Mouse (Mus musculus) R1 (cell line): ENCODE data around the gene Mark2.

Source experiments
- DNase-seq: peaks from one replicate; pipeline ENCODE4 v3.0.0-alpha.2; 2018; ENCODE audit warnings: low read depth, low spot score

Mark2 gene

GRCm38 (mm10) chr19:7267091-7267741 is 74.4 kb downstream of the Mark2 start, which contains the start of gene Rcor2:
Rcor2 (plus strand) TSS chr19:7267325.
- DNase-seq: peak; percentile 76

GRCm38 (mm10) chr19:7266421-7266831 is 75.2 kb downstream of the Mark2 start:
- peak; percentile 32 for DNase-seq

- DNase-seq: peak; percentile 76
These were observed 76.0 kb downstream of the Mark2 start for GRCm38 (mm10) chr19:7265478-7266191.

- DNase-seq: peak; percentile 91
These were observed 76.8 kb downstream of the Mark2 start for GRCm38 (mm10) chr19:7264766-7265331.

- DNase-seq: peak; percentile 89
These were observed 77.4 kb downstream of the Mark2 start for GRCm38 (mm10) chr19:7264088-7264765.

- DNase-seq: peak; percentile 85
These were observed 79.1 kb downstream of the Mark2 start for GRCm38 (mm10) chr19:7262592-7262991.

- peak; percentile 80 for DNase-seq
These were observed 79.7 kb downstream of the Mark2 start for GRCm38 (mm10) chr19:7261964-7262363.

DNA sequence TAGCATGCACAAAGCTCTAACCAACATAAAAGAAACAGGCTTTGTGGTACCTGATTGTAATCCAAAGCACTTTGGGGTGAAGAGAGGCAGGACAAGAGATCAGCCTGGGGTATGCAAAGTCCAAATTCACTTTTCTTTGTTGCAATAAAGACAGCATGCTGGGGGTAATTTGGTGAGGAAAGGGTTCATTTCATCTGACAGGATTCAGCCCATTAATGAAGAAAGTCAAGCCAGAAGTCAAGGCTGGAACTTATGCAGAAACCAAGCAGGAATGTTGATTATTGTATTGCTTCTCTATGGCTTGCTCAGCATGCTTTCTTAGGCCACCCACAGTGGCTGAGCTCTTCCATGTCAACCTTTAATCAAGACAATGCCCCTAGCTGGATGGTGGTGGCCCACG is 80.2 kb downstream of the Mark2 start:
- peak; percentile 99 for DNase-seq

DNA sequence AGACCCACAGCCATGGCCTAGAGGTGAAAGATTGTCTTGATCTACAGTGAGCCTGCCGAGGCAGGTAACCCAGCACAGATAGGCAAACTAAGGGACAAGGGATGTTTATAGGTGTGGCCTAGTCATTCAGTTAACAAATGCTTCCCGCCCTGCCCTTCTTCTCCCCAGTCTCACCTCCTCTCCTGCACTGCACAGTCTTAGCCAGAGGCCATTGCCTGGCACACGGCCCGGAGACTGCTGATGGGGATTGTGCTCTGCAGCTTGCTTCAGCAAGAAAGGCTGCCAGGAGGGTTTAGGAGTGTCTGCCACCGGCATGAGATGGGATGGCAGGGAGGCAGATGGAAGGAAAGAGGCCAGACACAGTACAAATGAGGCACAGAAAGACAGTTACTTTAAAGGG is 83.8 kb downstream of the Mark2 start:
- peak; percentile 55 for DNase-seq

DNA sequence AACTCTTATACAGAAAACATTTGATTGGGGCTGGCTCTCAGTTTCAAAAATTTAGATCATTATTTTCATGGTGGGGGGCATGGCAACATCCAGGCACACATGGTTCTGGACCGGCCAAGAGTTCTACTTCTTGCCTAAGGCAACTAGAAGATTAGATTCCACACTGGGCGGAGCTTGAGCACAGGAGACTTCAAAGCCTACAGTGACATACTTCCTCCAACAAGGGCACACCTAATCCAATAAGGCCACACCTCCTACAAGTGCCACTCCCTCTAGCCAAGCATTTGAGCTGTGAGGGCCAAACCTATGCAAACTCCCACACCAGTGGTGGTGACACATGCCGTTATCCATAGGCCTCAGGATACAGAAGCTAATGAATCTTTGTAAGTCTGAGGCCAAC is 95.6 kb downstream of the Mark2 start:
- DNase-seq: peak; percentile 97

DNA sequence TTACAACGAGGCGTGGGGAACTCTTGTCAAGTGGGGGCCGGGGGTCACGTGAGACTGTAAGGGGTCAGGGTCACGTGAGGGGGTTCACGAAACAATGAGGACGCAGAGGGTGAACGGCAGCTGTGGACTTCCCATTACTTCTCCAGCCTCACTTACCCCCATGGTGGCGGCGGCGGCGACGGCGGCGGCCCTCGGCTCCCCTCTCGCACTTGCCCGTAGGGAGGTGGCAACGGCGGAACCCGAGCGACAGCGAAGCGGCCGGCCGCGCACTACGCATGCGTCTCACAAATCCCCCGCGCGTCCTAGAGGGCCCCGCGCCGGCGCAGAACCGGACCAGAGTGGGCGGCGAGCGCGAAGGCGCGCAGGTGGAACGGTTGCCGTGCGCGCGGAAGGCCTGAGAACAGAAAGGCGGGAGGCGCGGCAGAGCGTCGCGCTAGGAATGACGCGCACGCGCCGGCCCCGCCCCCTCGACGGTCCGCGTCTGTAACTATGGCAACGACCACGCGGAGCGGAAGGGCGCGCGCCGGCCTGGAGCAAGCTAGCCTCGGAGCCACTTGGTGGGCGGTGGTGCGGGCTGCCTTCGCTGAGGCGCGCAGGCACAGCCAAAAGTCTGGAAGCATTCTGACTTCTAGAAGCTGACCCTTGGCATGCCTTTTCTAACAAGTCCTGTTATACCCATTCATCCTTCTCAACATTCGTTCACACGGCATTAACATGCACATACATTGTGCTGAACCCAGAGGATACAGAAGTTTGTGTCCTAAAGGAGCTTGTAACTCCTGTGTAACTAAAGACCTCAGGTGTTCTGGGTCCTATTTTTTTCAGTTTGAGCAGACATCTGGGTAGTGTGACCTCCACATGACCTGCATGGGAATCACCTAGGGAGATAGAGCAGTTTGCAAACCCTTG is 100.6 kb downstream of the Mark2 start, which contains the start of gene Naa40:
Naa40 (minus strand) TSS at position 402 of the 909 bp plus-strand sequence.
- peak; percentile 93 for DNase-seq

DNA sequence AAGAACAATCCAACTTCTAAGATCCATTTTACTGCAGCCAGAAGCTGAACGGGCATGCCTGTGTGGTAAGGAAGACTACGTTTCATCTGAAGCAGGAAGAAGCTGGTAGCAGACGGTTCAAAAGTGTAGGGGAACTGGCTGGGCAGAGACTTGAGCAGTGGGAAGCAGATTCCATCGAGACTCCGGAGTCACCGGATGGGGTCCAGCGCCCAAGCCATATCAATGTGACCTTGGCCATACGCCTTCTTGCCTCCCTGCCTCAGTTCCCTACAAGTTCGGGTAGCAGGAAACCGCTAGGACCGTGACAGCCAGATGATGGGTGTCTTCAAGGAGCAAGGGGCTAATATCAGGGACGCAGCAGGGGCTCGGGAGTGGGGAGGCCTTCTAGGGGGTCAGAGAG is 101.4 kb downstream of the Mark2 start:
- DNase-seq: peak; percentile 39

DNA sequence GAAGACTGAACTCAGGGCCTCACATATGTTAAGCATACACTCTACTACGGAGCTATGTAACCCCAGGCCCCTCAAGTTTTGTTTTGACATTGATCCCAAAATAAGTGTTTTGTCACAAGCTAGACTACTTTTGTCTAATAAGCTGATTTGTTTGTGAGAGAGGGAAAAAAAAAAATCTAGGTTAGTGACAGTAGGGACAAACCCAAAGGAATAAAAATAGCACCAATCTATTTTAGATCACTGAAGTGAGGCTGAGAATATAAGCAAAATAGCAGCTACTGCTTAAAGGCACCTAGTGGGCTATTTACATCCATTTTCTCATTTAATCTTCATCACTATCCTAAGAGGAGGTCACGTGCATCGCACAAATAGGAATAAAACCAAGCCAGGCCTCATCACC is 102.1 kb downstream of the Mark2 start:
- no peak for DNase-seq

- no peak for DNase-seq
These were observed 104.9 kb downstream of the Mark2 start for GRCm38 (mm10) chr19:7236742-7237141.

DNA sequence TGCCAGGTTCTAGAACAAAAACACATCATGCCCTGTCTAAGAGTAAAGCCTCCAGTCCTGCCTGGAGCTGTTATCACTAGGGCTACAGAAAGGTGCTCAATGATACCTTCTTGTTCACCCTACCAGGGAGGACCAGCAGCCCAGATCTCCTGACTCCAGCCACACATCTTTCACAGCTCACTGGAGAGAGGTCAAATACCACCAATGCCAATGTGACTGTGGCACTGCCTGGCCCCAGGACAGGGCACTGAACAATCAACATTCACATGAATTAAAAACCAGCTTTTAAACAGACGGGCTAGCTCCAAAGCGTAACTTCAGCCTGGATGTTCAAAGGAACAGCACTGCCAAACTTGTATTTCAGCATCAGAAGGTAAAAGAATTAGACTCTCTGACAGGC is 105.6 kb downstream of the Mark2 start:
- DNase-seq: no peak

DNA sequence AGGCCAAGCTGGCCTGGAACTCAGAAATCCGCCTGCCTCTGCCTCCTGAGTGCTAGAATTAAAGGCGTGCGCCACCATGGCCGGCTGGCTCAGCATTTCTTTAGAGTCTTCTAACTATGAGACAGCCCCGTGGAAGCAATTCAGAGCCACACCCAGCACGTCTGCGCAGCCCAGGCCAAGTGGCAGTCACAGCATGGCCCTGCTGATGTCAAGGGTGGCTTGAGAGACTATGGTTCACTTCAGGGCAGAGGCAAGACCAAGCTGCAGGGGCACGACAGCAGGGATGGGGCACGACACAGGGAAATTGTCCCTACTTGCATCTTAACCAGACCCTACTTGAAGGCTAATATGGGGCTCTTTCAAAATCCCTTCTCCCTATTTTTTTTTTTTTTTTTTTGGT is 106.2 kb downstream of the Mark2 start:
- peak; percentile 41 for DNase-seq

GRCm38 (mm10) chr19:7234537-7235221 is 107.0 kb downstream of the Mark2 start:
- DNase-seq: peak; percentile 89

GRCm38 (mm10) chr19:7226511-7226914 is 115.1 kb downstream of the Mark2 start:
- no peak for DNase-seq
